Mouse (Mus musculus) intestine, embryonic 16.5 days (tissue): ENCODE data around the gene Tenm3. TPM values are rescaled to one million over a fixed set of nuclear protein-coding genes. Genes with fewer than 3 reads are reported as not detected.

Experiments used
- ATAC-seq: fragments of 200-750 bp; cut with Nextera tagmentation; 2 replicates; pipeline ENCODE4 v1.8.0; 2017; ENCODE audit warnings: moderate TSS enrichment, moderate library complexity
- H3K27ac ChIP-seq: fragments of 300-500 bp; sonication (generic); 2 replicates; pipeline ENCODE4 v1.5.1; 2014; ENCODE audit warnings: mild to moderate bottlenecking, low read length
- H3K27me3 ChIP-seq: fragments of 300-500 bp; sonication (generic); replicated peaks from 2 replicates; pipeline ENCODE4 v1.6.1; 2014; ENCODE audit warnings: low read length, control low read depth, mixed read lengths; ENCODE audit not compliant: control insufficient read depth, insufficient read depth
- H3K36me3 ChIP-seq: fragments of 300-500 bp; sonication (generic); 2 replicates; pipeline ENCODE4 v1.6.1; 2014; ENCODE audit warnings: low read length, control low read depth; ENCODE audit not compliant: control insufficient read depth, insufficient read depth
- H3K4me1 ChIP-seq: fragments of 300-500 bp; sonication (generic); 2 replicates; pipeline ENCODE4 v1.6.1; 2014; ENCODE audit warnings: low read length, control low read depth, mixed read lengths; ENCODE audit not compliant: control insufficient read depth, insufficient read depth
- H3K4me2 ChIP-seq: fragments of 300-500 bp; sonication (generic); 2 replicates; pipeline ENCODE4 v1.6.1; 2014; ENCODE audit warnings: low read depth, low read length, control low read depth
- H3K4me3 ChIP-seq: fragments of 300-500 bp; sonication (generic); 2 replicates; pipeline ENCODE4 v1.5.1; 2014; ENCODE audit warnings: mild to moderate bottlenecking, low read length
- H3K9ac ChIP-seq: fragments of 300-500 bp; sonication (generic); 2 replicates; pipeline ENCODE4 v1.6.1; 2014; ENCODE audit warnings: low read depth, low read length
- H3K9me3 ChIP-seq: fragments of 300-500 bp; sonication (generic); 2 replicates; pipeline ENCODE4 v1.6.1; 2016; ENCODE audit warnings: low read length, control low read depth; ENCODE audit not compliant: control insufficient read depth
- WGBS: fragments of 180-500 bp; shearing (Covaris S2); extraction: QIAGEN DNeasy Blood & Tissue Kit; methylation state at CpG from one replicate; pipeline ENCODE4 v1.1.7; 2014; 5-methylcytosine and 5-hydroxymethylcytosine counted together
- polyA plus RNA-seq: library from polyadenylated mRNA; unstranded; fragments of >200 nt; fragmentation: Nextera tagmentation; extraction: Ambion mirVana; gene quantifications from 2 replicates; pipeline ENCODE4 v1.2.1, GENCODE M21; 2015

The Tenm3 gene
- polyA plus RNA-seq, 1 experiment from 2014 or later, result 11.3 TPM

DNA sequence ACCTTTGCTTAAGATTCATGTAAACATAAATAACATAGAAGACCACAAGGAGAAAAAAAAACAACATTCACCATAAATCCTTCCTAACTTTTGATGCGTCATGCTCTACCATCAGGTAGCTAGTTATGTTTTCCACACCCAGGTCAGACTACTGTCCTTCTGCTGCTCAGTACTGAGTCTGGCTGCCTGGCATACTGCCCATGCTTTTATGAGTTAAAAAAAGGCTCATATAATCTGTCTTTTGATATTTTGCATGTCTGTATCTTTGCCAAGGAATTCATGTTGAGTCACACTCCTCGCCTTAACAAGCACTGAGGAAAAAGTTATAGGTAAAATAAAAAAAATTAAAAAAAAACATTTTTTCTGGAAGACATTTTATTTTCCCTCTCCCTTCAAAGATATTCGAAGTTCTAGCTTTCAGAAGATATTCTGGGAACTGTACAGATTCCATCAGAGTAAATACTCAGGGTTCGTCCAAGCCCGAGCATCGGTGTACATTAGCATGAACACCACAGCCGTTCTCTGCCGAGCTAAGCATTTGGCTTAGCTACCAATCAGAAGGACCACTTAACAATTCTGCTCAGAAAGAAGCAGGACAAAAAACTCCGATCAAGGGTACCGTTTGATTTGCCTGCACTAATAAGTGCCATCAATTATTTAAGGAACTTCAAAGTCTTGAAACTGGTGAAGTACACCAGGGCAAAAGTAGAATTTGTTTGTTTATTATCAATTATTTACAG lies 51.0 kb downstream of the Tenm3 start:
- Histone ChIP-seq H3K4me1 (no peaks in the 10 kb centered on the region), H3K27me3 (no peaks in the 10 kb centered on the region), H3K27ac (no peak overlapping the region), H3K9ac (no peak overlapping the region), H3K9me3 (no peaks in the 10 kb centered on the region), H3K4me2 (no peak overlapping the region), H3K36me3 (no peaks in the 10 kb centered on the region), H3K4me3 (no peak overlapping the region)
- WGBS, result 66% methylated on average over 10 of the region's 10 CpGs
- no peak for ATAC-seq

DNA sequence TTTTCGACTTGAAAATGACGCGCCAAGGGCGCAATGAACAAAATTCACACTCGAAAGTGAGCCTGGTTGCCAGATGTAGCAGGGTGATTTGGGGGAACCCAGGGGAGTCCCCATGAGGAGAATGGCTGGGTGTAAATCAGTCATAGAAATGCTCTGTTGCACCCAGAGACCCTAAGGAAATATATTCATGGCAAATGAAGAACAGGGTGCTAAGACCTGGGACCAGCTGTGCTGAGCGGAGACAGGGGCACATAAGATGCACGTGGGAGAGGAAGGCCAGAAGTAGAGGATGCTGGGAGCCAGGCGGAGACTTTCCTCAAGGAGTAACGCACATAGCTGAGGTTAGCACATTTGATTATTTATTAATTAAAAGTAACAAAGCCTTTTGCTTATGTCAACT lies 60.4 kb downstream of the Tenm3 start:
- Histone ChIP-seq H3K36me3 (no peaks in the 10 kb centered on the region), H3K27ac (no peak overlapping the region)

DNA sequence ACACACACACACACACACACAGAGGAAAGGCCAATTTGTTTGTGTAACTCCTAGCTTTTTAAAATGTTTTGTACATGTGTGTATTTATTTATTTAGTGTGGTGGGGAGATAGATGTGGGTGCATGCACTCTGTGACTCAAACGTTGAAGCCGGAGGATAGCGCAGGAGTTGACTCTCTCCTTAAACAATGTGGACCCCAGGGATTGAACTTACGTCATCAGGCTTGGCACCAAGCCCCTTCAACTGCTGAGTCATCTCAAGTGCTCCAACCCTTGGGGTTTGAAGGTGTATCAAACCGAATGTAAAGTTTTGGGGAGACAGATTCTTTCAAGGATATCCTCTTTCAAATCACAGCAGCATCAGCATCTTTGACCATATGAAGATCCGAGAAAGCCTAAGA lies 63.1 kb downstream of the Tenm3 start:
- no peak overlapping the region for H3K4me2 ChIP-seq
- no peaks in the 10 kb centered on the region for H3K36me3 ChIP-seq
- no peak overlapping the region for H3K27ac ChIP-seq
- H3K4me3 ChIP-seq, result no peak overlapping the region
- H3K27me3 ChIP-seq, result no peaks in the 10 kb centered on the region
- ATAC-seq, result no peak
- 0 out of 2 replicates have a peak, but pooled peaks cover 3% of the 10 kb centered on the region for H3K4me1 ChIP-seq
- 82% methylated on average over 6 of the region's 6 CpGs for WGBS
- no peaks in the 10 kb centered on the region for H3K9me3 ChIP-seq
- H3K9ac ChIP-seq, result no peak overlapping the region

More for the DNA sequence above, 60.4 kb downstream of the Tenm3 start:
- 91% methylated on average over 9 of the region's 9 CpGs for WGBS
- H3K9ac ChIP-seq, result no peak overlapping the region
- ATAC-seq, result no peak
- no peaks in the 10 kb centered on the region for H3K9me3 ChIP-seq
- no peaks in the 10 kb centered on the region for H3K27me3 ChIP-seq
- no peak overlapping the region for H3K4me2 ChIP-seq
- no peak overlapping the region for H3K4me3 ChIP-seq
- no peaks in the 10 kb centered on the region for H3K4me1 ChIP-seq

DNA sequence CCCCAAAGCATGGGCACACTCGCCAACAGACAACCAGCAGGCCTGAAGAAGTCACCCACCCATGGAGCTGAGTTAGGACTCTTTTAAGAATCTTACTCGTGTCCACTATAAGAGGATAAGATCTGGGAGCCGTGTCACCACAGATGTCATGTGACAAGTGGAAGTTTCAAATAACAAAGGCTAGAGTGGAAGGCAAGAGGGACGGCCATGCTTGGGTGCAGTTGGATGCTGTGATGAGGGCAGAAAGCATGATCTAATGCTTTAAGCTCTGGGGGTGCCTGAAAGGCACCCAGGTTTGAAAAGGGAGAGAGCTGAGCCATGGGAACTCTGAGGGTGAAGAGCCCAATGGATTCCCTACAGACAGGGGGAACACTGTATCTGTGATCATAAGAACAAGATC lies 64.6 kb downstream of the Tenm3 start:
- H3K9me3 ChIP-seq, result no peaks in the 10 kb centered on the region
- no peak for ATAC-seq
- H3K27ac ChIP-seq, result no peak overlapping the region
- H3K36me3 ChIP-seq, result no peaks in the 10 kb centered on the region
- H3K4me2 ChIP-seq, result no peak overlapping the region
- no peaks in the 10 kb centered on the region for H3K27me3 ChIP-seq
- H3K9ac ChIP-seq, result no peak overlapping the region
- WGBS, result 80% methylated on average over 4 of the region's 4 CpGs
- H3K4me3 ChIP-seq, result no peak overlapping the region
- H3K4me1 ChIP-seq, result 0 out of 2 replicates have a peak, but pooled peaks cover 6% of the 10 kb centered on the region

DNA sequence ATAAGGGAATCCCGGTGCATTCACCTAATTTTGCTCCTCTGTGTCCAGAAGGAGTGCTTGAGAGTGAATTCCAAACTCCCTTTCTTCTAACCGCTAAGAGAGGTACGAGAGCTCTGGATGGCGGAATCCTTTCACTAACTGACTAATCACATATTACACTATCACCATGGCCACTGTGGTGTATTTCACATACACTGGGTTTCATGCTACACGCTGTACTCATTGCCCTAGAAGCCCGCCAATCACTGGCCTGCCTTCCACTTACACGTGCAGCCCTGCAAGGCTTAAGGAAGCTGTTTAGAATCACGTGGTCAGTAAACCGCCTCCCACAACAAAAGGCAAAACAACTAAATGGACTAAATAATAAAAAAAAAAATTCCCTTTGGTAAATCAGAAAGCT lies 67.7 kb downstream of the Tenm3 start:
- no peak for ATAC-seq
- no peaks in the 10 kb centered on the region for H3K9me3 ChIP-seq
- H3K4me3 ChIP-seq, result no peak overlapping the region
- H3K4me2 ChIP-seq, result no peak overlapping the region
- 65% methylated on average over 9 of the region's 9 CpGs for WGBS
- no peak overlapping the region for H3K27ac ChIP-seq
- H3K4me1 ChIP-seq, result 0 out of 2 replicates have a peak, but pooled peaks cover 6% of the 10 kb centered on the region
- H3K27me3 ChIP-seq, result no peaks in the 10 kb centered on the region
- H3K36me3 ChIP-seq, result no peaks in the 10 kb centered on the region
- no peak overlapping the region for H3K9ac ChIP-seq

DNA sequence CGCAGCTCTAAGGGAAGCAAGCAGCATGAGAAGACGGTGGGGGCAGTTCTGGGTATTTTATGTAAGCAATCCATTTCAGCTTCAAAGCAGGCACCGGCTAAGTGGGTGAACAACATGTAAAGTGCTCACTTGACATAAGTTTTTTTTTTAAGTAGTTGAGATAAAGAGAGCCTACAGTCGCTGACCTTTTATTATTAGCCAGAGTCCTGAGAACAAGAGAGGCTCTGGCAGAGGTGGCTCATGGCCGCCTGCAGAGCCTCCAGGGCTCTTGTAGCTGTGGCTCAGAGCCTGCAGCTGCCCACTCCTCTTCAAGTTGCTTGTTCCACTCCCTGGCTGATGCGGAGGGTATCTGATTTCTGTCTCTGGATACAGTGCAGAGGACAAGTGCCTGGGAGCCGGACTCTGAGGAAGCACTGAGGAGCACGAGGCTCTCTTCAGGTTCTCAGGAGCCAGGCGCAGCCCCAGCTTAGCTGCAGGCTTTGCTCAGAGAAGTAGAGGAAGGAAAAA lies 68.2 kb downstream of the Tenm3 start:
- ATAC-seq, result no peak
- no peak overlapping the region for H3K4me2 ChIP-seq
- 24% methylated on average over 9 of the region's 9 CpGs for WGBS

DNA sequence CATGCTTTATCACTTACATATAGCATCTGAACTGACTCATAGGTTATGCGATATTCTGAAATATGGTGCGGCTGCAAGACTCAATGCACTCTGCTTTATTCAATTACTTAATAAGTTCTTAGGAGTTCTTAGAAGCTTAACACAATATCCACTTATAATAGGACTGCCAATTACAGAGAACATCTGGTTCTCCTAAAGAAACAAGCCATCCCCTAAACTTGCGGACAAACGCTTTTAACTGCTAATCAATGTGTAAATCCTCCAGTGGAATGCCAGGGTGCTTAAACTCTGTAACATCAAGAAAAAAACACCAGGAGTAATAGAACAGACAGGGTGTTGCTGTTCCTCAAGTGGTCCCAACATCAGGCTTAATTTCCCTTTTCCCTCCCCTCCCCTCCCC lies 68.9 kb downstream of the Tenm3 start:
- H3K27ac ChIP-seq, result no peak overlapping the region
- no peaks in the 10 kb centered on the region for H3K36me3 ChIP-seq
- H3K27me3 ChIP-seq, result no peaks in the 10 kb centered on the region
- no peak for ATAC-seq
- 70% methylated on average over 4 of the region's 4 CpGs for WGBS
- H3K9me3 ChIP-seq, result no peaks in the 10 kb centered on the region
- H3K4me2 ChIP-seq, result no peak overlapping the region
- 0 out of 2 replicates have a peak, but pooled peaks cover 6% of the 10 kb centered on the region for H3K4me1 ChIP-seq
- H3K9ac ChIP-seq, result no peak overlapping the region
- H3K4me3 ChIP-seq, result no peak overlapping the region

More for the DNA sequence above, 68.2 kb downstream of the Tenm3 start:
- Histone ChIP-seq H3K36me3 (no peaks in the 10 kb centered on the region), H3K27ac (no peak overlapping the region), H3K4me3 (no peak overlapping the region), H3K9ac (no peak overlapping the region), H3K9me3 (no peaks in the 10 kb centered on the region), H3K4me1 (0 out of 2 replicates have a peak, but pooled peaks cover 6% of the 10 kb centered on the region), H3K27me3 (no peaks in the 10 kb centered on the region)

DNA sequence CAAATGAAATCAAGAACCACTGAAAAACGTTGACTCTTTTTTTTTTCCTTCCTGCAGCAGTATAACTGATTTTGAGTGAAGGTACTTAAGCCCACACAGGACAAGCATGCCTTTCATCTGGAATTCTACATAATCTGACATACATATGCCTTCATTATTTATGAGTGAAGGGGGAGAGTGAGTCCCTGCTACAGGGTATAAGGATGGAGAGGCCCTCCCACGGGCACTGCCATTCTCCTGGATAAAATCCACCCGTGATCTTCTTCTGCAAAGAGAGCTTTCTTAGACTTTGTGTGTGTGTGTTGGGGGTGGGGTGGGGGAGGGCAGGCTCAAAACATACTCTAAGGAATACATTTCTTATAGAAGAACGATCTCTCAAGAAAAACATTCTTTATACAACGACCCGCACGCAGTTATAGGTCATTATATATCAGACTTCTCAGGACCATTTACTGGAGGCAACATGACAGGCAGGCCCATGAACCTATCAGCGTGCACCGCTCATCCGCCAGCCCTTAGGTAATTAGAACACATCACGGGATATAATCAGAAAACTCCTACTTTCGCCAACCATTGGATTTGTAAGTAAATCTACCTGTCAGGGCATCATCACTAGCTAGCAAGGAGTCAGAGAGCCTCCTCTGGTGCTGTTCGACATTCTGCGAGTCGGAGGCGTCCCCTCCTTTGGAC lies 77.1 kb downstream of the Tenm3 start:
- 80% methylated on average over 16 of the region's 16 CpGs for WGBS
- H3K9ac ChIP-seq, result no peak overlapping the region
- no peak for ATAC-seq
- H3K9me3 ChIP-seq, result no peaks in the 10 kb centered on the region
- no peaks in the 10 kb centered on the region for H3K36me3 ChIP-seq
- H3K27ac ChIP-seq, result no peak overlapping the region
- H3K4me1 ChIP-seq, result no peaks in the 10 kb centered on the region
- no peak overlapping the region for H3K4me2 ChIP-seq
- H3K4me3 ChIP-seq, result no peak overlapping the region
- H3K27me3 ChIP-seq, result no peaks in the 10 kb centered on the region

DNA sequence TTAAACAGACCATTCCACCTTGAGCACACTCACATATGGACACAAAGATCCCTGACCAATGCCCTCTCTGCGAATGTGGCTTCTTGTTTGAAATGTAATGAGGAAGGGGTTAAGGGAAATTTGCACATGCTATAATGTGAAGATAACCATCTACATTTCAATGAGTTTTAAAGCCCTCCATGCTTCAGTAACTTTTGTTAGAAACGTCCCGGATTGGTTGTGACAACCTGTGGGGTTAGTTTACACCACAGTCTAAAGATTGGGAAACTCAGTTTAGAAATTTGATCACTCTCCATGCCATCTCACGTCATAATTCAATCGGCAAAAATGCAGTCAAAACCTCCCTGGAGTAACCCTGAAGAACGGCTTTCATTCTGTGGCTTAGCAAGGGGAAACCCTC lies 78.5 kb downstream of the Tenm3 start:
- Histone ChIP-seq H3K9me3 (no peaks in the 10 kb centered on the region), H3K4me3 (no peak overlapping the region), H3K36me3 (no peaks in the 10 kb centered on the region), H3K4me1 (no peaks in the 10 kb centered on the region), H3K27me3 (no peaks in the 10 kb centered on the region), H3K9ac (no peak overlapping the region), H3K4me2 (no peak overlapping the region), H3K27ac (no peak overlapping the region)
- no peak for ATAC-seq
- 43% methylated on average over 6 of the region's 6 CpGs for WGBS
